Mouse (Mus musculus): Measurements from ENCODE around the gene Gm3839.

GRCm38 (mm10) chr14:11307079-11307478 lies 49.4 kb downstream of the Gm3839 start:
- TF ChIP-seq CTCF (IDR thresholded peaks at IDR 0.05; ENCODE audit: control insufficient read depth, insufficient read depth, insufficient replicate concordance, low read depth, low read length) (no peak), POLR2A (IDR thresholded peaks at IDR 0.05; ENCODE audit: control insufficient read depth, low read depth, low read length) (no peak)

Data from testis, adult 2 months (tissue).